Mouse (Mus musculus): ENCODE data around the gene Sft2d1. TPM values are rescaled to one million over a fixed set of nuclear protein-coding genes. Genes with fewer than 3 reads are reported as not detected.

Sft2d1 gene
- polyA plus RNA-seq (2014; fragmentation: Illumina TruSeq; extraction: RNeasy Lipid Tissue Mini Kit (QIAGEN cat#74804); ENCODE audit: low read depth, low replicate concordance) = 82.6 TPM

DNA sequence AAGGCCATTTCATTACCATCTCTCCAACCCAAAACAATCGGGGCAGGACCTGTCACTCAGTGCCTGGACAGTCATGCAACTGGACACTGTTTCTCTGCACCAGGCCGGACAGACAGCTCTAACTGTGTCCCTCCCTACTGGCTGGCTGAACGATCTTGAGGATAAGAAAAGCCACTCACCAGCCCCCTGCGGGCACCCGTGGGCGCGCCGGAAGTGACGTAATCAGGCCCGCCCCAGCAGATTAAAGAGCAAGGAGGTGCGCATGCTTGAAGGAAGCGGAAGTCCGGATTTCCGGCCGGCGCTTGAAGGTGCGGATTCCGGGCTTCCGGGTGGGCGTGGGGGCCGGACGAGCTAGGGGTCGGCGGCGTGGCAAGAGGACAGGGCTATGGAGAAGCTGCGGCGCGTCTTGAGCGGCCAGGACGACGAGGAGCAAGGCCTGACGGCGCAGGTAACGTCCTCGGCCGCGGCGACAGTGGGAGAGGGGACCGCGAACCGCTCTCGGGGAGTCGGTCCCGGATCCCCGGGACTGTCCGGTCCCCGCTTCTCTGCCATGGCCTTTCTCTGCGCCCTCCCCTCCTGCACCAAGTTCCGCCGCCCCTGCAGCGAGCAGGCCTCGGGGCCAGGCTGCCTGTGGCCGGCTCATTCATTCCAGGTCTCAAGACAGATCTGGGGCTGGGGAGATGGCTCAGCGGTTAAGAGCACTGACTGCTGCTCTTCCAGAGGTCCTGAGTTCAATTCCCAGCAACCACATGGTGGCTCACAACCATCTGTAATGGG lies at the start of gene Sft2d1:
Gene Sft2d1, plus strand, starts transcription at position 265 of the 777 bp plus-strand sequence.

DNA sequence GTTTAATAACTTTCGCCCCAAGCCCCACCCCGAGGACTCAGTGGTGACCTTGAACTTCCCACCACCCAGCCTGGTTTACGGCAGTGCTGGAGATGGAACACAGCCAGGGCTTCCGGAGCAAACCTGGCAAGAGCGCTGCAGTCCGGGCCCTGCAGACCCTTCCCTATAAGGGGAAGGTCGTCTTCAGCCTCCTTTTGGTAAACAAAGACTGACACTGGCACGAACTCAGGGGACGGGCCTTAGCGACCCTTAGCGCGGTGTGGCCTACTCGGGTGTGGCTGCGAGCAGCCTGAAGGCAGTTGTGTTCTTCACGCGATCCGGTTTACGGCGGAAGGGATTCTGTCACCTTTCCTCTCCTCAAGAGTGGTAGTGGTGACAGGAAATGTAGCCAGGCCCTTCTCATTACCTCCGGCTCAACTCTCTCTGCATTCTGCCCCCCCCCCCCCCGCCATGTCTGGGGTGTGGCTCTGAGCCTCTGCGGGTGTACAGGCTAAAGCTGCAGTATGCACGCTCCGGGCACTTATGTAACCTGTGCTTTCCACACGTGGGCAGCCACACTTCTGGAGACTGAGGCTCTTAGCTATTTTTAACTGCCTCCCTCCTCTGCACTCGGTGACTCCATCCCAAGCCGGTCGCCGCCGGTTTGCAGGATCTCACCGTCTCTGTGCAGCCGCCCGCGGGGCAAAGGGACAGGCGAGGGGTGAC lies 27.9 kb upstream of the Sft2d1 start, which contains the start of gene Mpc1:
Gene Mpc1, plus strand, starts transcription at position 84 of the 705 bp plus-strand sequence.

DNA sequence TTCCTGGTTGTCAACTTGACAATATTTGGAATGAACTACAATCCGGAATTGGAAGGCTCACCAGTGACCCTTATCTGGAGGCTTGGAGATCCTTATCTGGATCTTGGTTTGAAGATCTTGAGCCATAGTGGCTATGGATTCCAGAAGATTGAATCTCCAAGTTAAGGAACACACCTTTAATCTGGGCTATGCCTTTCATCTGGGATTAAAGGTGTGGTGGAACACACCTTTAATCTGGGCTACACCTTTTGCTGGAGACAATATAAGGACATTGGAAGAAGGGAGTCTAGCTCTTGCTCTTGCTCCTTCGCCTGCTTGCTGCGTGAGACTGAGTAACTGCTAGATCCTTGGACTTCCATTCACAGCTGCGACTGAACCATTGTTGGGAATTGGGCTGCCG lies 26.3 kb downstream of the Sft2d1 start, which contains the start of gene Prr18:
Gene Prr18, plus strand, starts transcription at position 301 of the 400 bp plus-strand sequence.

DNA sequence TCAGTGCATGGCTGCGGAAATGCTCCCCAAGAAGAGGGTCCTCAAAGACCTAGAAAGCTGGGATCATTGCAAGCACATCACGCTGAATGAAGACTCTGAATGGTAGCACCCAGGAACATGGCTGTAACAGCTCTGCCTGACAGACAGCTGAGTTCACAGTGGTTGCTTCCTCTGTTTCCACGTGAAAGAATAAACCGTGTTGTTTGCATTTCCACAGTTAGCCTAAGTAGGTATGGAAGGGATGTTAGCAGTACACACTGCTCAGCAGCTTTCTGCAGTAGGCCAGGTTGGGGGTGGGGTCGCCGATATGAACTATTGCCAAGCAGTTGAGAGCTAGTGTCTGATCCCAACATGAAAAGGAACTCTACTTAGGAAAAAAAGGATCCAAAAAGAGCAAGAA lies 44.8 kb downstream of the Sft2d1 start, which contains the start of gene T2:
Gene T2, plus strand, starts transcription at position 301 of the 400 bp plus-strand sequence.

Other genes with a start within 250 kb of the Sft2d1 start
- gene Gm49673, start 163.3 kb upstream of the Sft2d1 start, polyA plus RNA-seq (2014; fragmentation: Illumina TruSeq; extraction: RNeasy Lipid Tissue Mini Kit (QIAGEN cat#74804); ENCODE audit: low read depth, low replicate concordance) = not detected
- 11.4 TPM for gene Rnaset2a, start 163.0 kb upstream of the Sft2d1 start, polyA plus RNA-seq (2014; fragmentation: Illumina TruSeq; extraction: RNeasy Lipid Tissue Mini Kit (QIAGEN cat#74804); ENCODE audit: low read depth, low replicate concordance)
- 19.2 TPM for gene Fgfr1op, start 145.6 kb upstream of the Sft2d1 start, polyA plus RNA-seq (2014; fragmentation: Illumina TruSeq; extraction: RNeasy Lipid Tissue Mini Kit (QIAGEN cat#74804); ENCODE audit: low read depth, low replicate concordance)
- not detected for gene Ccr6, start 75.1 kb upstream of the Sft2d1 start, polyA plus RNA-seq (2014; fragmentation: Illumina TruSeq; extraction: RNeasy Lipid Tissue Mini Kit (QIAGEN cat#74804); ENCODE audit: low read depth, low replicate concordance)
- 931 TPM for gene Mpc1, start 28.2 kb upstream of the Sft2d1 start, polyA plus RNA-seq (2014; fragmentation: Illumina TruSeq; extraction: RNeasy Lipid Tissue Mini Kit (QIAGEN cat#74804); ENCODE audit: low read depth, low replicate concordance)
- gene Prr18, start 26.4 kb downstream of the Sft2d1 start, polyA plus RNA-seq (2014; fragmentation: Illumina TruSeq; extraction: RNeasy Lipid Tissue Mini Kit (QIAGEN cat#74804); ENCODE audit: low read depth, low replicate concordance) = not detected
- gene T2, start 44.9 kb downstream of the Sft2d1 start, polyA plus RNA-seq (2014; fragmentation: Illumina TruSeq; extraction: RNeasy Lipid Tissue Mini Kit (QIAGEN cat#74804); ENCODE audit: low read depth, low replicate concordance) = not detected
- not detected for gene T, start 123.3 kb downstream of the Sft2d1 start, polyA plus RNA-seq (2014; fragmentation: Illumina TruSeq; extraction: RNeasy Lipid Tissue Mini Kit (QIAGEN cat#74804); ENCODE audit: low read depth, low replicate concordance)
- 0.13 TPM for gene Pde10a, start 214.3 kb downstream of the Sft2d1 start, polyA plus RNA-seq (2014; fragmentation: Illumina TruSeq; extraction: RNeasy Lipid Tissue Mini Kit (QIAGEN cat#74804); ENCODE audit: low read depth, low replicate concordance)